ENCODE assay signal across 20 mouse cellular contexts in genomic region chr12:57382797-57383196, GRCm38 (mm10).
DNase-seq lines count a peak whose midpoint lies in the region; ATAC-seq and TF ChIP-seq lines count a peak whose summit lies in the region.
"Had no signal": no experiment of that assay in that cellular context is flagged by ENCODE, and none has a peak within 500 bp of the region (broad histone marks: within the 10 kb centered on the region; RNA-seq: fewer than 3 reads in every experiment).

No protein-coding gene starts in this region.

- H3K27me3 ChIP-seq in liver, embryonic 11.5 days (replicated peaks; ENCODE audit: control insufficient read depth, insufficient read depth, low read length): no peaks in the 10 kb centered on the region
- no peaks in the 10 kb centered on the region for H3K27me3 ChIP-seq in liver, embryonic 12.5 days (replicated peaks)
- H3K27me3 ChIP-seq in embryonic facial prominence, embryonic 14.5 days (replicated peaks; ENCODE audit: control insufficient read depth, insufficient read depth, low read length): no peaks in the 10 kb centered on the region
- H3K27me3 ChIP-seq in lung, embryonic 16.5 days (ENCODE audit: control insufficient read depth, insufficient read depth, low read depth, low read length): no peaks in the 10 kb centered on the region
- H3K27me3 ChIP-seq in stomach, postnatal 0 days (ENCODE audit: control insufficient read depth, insufficient read depth, low read length): no peaks in the 10 kb centered on the region
- H3K27me3 ChIP-seq: hindbrain, embryonic 15.5 days; midbrain, embryonic 15.5 days had no signal

- H3K4me3 ChIP-seq in liver, embryonic 11.5 days (ENCODE audit: low read depth, low read length): no peak overlapping the region
- H3K4me3 ChIP-seq in liver, embryonic 12.5 days: no peak overlapping the region
- H3K4me3 ChIP-seq in embryonic facial prominence, embryonic 14.5 days (ENCODE audit: low read depth, low read length): no peak overlapping the region
- no peak overlapping the region for H3K4me3 ChIP-seq in lung, embryonic 16.5 days (ENCODE audit: low read length)
- H3K4me3 ChIP-seq in stomach, postnatal 0 days (ENCODE audit: low read depth, low read length): no peak overlapping the region
- H3K4me3 ChIP-seq: hindbrain, embryonic 15.5 days; midbrain, embryonic 15.5 days had no signal

- H3K9ac ChIP-seq in liver, embryonic 11.5 days (ENCODE audit: low read depth, low read length): no peak overlapping the region
- no peak overlapping the region for H3K9ac ChIP-seq in liver, embryonic 12.5 days
- no peak overlapping the region for H3K9ac ChIP-seq in embryonic facial prominence, embryonic 14.5 days (ENCODE audit: low read depth, low read length)
- no peak overlapping the region for H3K9ac ChIP-seq in lung, embryonic 16.5 days (ENCODE audit: low read length)
- no peak overlapping the region for H3K9ac ChIP-seq in stomach, postnatal 0 days (ENCODE audit: low read length)
- H3K9ac ChIP-seq: hindbrain, embryonic 15.5 days; midbrain, embryonic 15.5 days had no signal

- TF ChIP-seq EP300 in stomach, postnatal 0 days (optimal IDR thresholded peaks at IDR 0.05): no peak

- no peaks in the 10 kb centered on the region for H3K4me1 ChIP-seq in liver, embryonic 11.5 days (replicated peaks; ENCODE audit: control insufficient read depth, insufficient read depth, low read length)
- H3K4me1 ChIP-seq in liver, embryonic 12.5 days: no peaks in the 10 kb centered on the region
- H3K4me1 ChIP-seq in embryonic facial prominence, embryonic 14.5 days (ENCODE audit: control insufficient read depth, insufficient read depth, low read length): no peaks in the 10 kb centered on the region
- no peaks in the 10 kb centered on the region for H3K4me1 ChIP-seq in lung, embryonic 16.5 days (replicated peaks; ENCODE audit: control insufficient read depth, insufficient read depth, low read length)
- H3K4me1 ChIP-seq in stomach, postnatal 0 days (replicated peaks; ENCODE audit: control insufficient read depth, insufficient read depth): no peaks in the 10 kb centered on the region
- H3K4me1 ChIP-seq: hindbrain, embryonic 15.5 days; midbrain, embryonic 15.5 days had no signal

- H3K4me2 ChIP-seq in liver, embryonic 11.5 days: no peak overlapping the region
- no peak overlapping the region for H3K4me2 ChIP-seq in liver, embryonic 12.5 days
- no peak overlapping the region for H3K4me2 ChIP-seq in embryonic facial prominence, embryonic 14.5 days (ENCODE audit: low read depth, low read length)
- H3K4me2 ChIP-seq in lung, embryonic 16.5 days (ENCODE audit: low read depth, low read length): peak overlapping the region; percentile 16; the same call in 1 of the 2 replicates
- H3K4me2 ChIP-seq in stomach, postnatal 0 days (replicated peaks; ENCODE audit: low read depth): no peak overlapping the region
- H3K4me2 ChIP-seq: heart, embryonic 11.5 days; hindbrain, embryonic 15.5 days; midbrain, embryonic 15.5 days had no signal

- H3K36me3 ChIP-seq in liver, embryonic 11.5 days (ENCODE audit: control insufficient read depth, insufficient read depth, low read length): no peaks in the 10 kb centered on the region
- H3K36me3 ChIP-seq in liver, embryonic 12.5 days: no peaks in the 10 kb centered on the region
- no peaks in the 10 kb centered on the region for H3K36me3 ChIP-seq in embryonic facial prominence, embryonic 14.5 days (ENCODE audit: control insufficient read depth, insufficient read depth, low read length)
- H3K36me3 ChIP-seq in lung, embryonic 16.5 days (ENCODE audit: control insufficient read depth, insufficient read depth, low read length): no peaks in the 10 kb centered on the region
- no peaks in the 10 kb centered on the region for H3K36me3 ChIP-seq in stomach, postnatal 0 days (ENCODE audit: control insufficient read depth, insufficient read depth, low read length)
- H3K36me3 ChIP-seq: hindbrain, embryonic 15.5 days; midbrain, embryonic 15.5 days had no signal

- ATAC-seq in liver, embryonic 11.5 days (replicated peaks; ENCODE audit: low FRiP score): 0 out of 2 replicates have a peak, but pooled peaks have one; percentile 34
- no peak for ATAC-seq in liver, embryonic 12.5 days
- peak; percentile 37; the same call in 1 of the 2 replicates for ATAC-seq in embryonic facial prominence, embryonic 14.5 days (ENCODE audit: low read depth)
- peak; percentile 51; the same call in 1 of the 2 replicates for ATAC-seq in lung, embryonic 16.5 days (ENCODE audit: low read depth)
- peak; percentile 73; the same call in 1 of the 2 replicates for ATAC-seq in stomach, postnatal 0 days (ENCODE audit: low FRiP score, low TSS enrichment)
- ATAC-seq: forebrain, embryonic 16.5 days; midbrain, embryonic 15.5 days had no signal

- TF ChIP-seq CTCF in stomach, postnatal 0 days (IDR thresholded peaks at IDR 0.05; ENCODE audit: low read depth): no peak

- WGBS in liver, embryonic 11.5 days: 53% methylated on average over 6 of the region's 6 CpGs
- 63% methylated on average over 6 of the region's 6 CpGs for WGBS in liver, embryonic 12.5 days (ENCODE audit: insufficient replicate concordance)
- WGBS in embryonic facial prominence, embryonic 14.5 days: 52% methylated on average over 6 of the region's 6 CpGs
- WGBS in lung, embryonic 16.5 days: 11% methylated on average over 6 of the region's 6 CpGs
- WGBS in stomach, postnatal 0 days: 39% methylated on average over 6 of the region's 6 CpGs

- DNase-seq in liver, embryonic 11.5 days (ENCODE audit: low spot score): no peak
- DNase-seq in embryonic facial prominence, embryonic 14.5 days (ENCODE audit: low spot score): peak; percentile 61
- peak; percentile 67 for DNase-seq in stomach, postnatal 0 days (ENCODE audit: low spot score)
- DNase-seq in kidney, adult 18-20 months: no peak
- DNase-seq in adipocyte (ENCODE audit: low spot score): no peak
- DNase-seq: adrenal gland, postnatal 14 days; cerebellum, adult 18-20 months; cerebellum, postnatal 36 days; heart, postnatal 14 days; kidney, adult 2 months; kidney, postnatal 14 days; layer of hippocampus, adult 9-11 months; retina, postnatal 1 day; thymus, postnatal 14 days had no signal

- H3K9me3 ChIP-seq in liver, embryonic 11.5 days (ENCODE audit: control insufficient read depth, low read length): no peaks in the 10 kb centered on the region
- H3K9me3 ChIP-seq in liver, embryonic 12.5 days (replicated peaks): no peaks in the 10 kb centered on the region
- H3K9me3 ChIP-seq in embryonic facial prominence, embryonic 14.5 days (ENCODE audit: control insufficient read depth, low read length): no peaks in the 10 kb centered on the region
- H3K9me3 ChIP-seq in lung, embryonic 16.5 days (ENCODE audit: control insufficient read depth, low read length): no peaks in the 10 kb centered on the region
- H3K9me3 ChIP-seq in stomach, postnatal 0 days (ENCODE audit: control insufficient read depth, low read length): no peaks in the 10 kb centered on the region
- H3K9me3 ChIP-seq: hindbrain, embryonic 15.5 days; midbrain, embryonic 15.5 days had no signal

- H3K27ac ChIP-seq in liver, embryonic 11.5 days (ENCODE audit: low read depth, low read length): no peak overlapping the region
- no peak overlapping the region for H3K27ac ChIP-seq in liver, embryonic 12.5 days
- no peak overlapping the region for H3K27ac ChIP-seq in embryonic facial prominence, embryonic 14.5 days (replicated peaks; ENCODE audit: low read depth, low read length)
- no peak overlapping the region for H3K27ac ChIP-seq in lung, embryonic 16.5 days (ENCODE audit: low read length)
- no peak overlapping the region for H3K27ac ChIP-seq in stomach, postnatal 0 days (replicated peaks)
- H3K27ac ChIP-seq: hindbrain, embryonic 15.5 days; midbrain, embryonic 15.5 days had no signal

Comparison
In these comparisons a context has a peak if more than half of its experiments do, and no peak if none do; other contexts are left out.
1. DNase-seq: peak in embryonic facial prominence, embryonic 14.5 days (single experiment) and stomach, postnatal 0 days (single experiment); none in liver, embryonic 11.5 days (single experiment), kidney, adult 18-20 months (single experiment) and adipocyte (single experiment).